Mouse (Mus musculus) hindbrain, embryonic 16.5 days (tissue): ENCODE data around the gene Trmt112. TPM values are rescaled to one million over a fixed set of nuclear protein-coding genes. Genes with fewer than 3 reads are reported as not detected.

Experiments used
- ATAC-seq: fragments of 200-750 bp; cut with Nextera tagmentation; 2 replicates; pipeline ENCODE4 v1.8.0; 2017; ENCODE audit warnings: moderate TSS enrichment, moderate library complexity
- H3K27ac ChIP-seq: fragments of 300-500 bp; sonication (generic); 2 replicates; pipeline ENCODE4 v1.5.1; 2014; ENCODE audit warnings: low read depth, mild to moderate bottlenecking, control low read depth, low read length, moderate library complexity
- H3K27me3 ChIP-seq: fragments of 300-500 bp; sonication (generic); replicated peaks from 2 replicates; pipeline ENCODE4 v1.6.1; 2014; ENCODE audit warnings: low read length; ENCODE audit not compliant: control insufficient read depth, insufficient read depth
- H3K36me3 ChIP-seq: fragments of 300-500 bp; sonication (generic); 2 replicates; pipeline ENCODE4 v1.6.1; 2014; ENCODE audit warnings: mild to moderate bottlenecking, low read length, moderate library complexity, mixed read lengths; ENCODE audit not compliant: control insufficient read depth, insufficient read depth
- H3K4me1 ChIP-seq: fragments of 300-500 bp; sonication (generic); 2 replicates; pipeline ENCODE4 v1.6.1; 2014; ENCODE audit warnings: low read depth, low read length; ENCODE audit not compliant: control insufficient read depth, insufficient read depth
- H3K4me2 ChIP-seq: fragments of 300-500 bp; sonication (generic); 2 replicates; pipeline ENCODE4 v1.6.1; 2014; ENCODE audit warnings: mild to moderate bottlenecking, low read length, control low read depth, moderate library complexity
- H3K4me3 ChIP-seq: fragments of 300-500 bp; sonication (generic); 2 replicates; pipeline ENCODE4 v1.5.1; 2014; ENCODE audit warnings: mild to moderate bottlenecking, low read length, control low read depth, moderate library complexity
- H3K9ac ChIP-seq: fragments of 300-500 bp; sonication (generic); 2 replicates; pipeline ENCODE4 v1.6.1; 2014; ENCODE audit warnings: low read depth, mild to moderate bottlenecking, control low read depth, low read length, moderate library complexity
- H3K9me3 ChIP-seq: fragments of 300-500 bp; sonication (generic); 2 replicates; pipeline ENCODE4 v1.6.1; 2014; ENCODE audit warnings: mild to moderate bottlenecking, low read length, moderate library complexity; ENCODE audit not compliant: control insufficient read depth
- WGBS: fragments of 180-500 bp; shearing (Covaris S2); extraction: QIAGEN DNeasy Blood & Tissue Kit; methylation state at CpG from one replicate; pipeline ENCODE4 v1.1.7; 2014; 5-methylcytosine and 5-hydroxymethylcytosine counted together
- polyA plus RNA-seq: library from polyadenylated mRNA; unstranded; fragments of >200 nt; fragmentation: Nextera tagmentation; extraction: Ambion mirVana; gene quantifications from 2 replicates; pipeline ENCODE4 v1.2.1, GENCODE M21; 2015

Trmt112 gene
- polyA plus RNA-seq, 1 experiment from 2014 or later, result 101 TPM

- no peak overlapping the region for H3K4me3 ChIP-seq
- H3K27ac ChIP-seq, result no peak overlapping the region
- H3K9me3 ChIP-seq, result no peaks in the 10 kb centered on the region
- peaks cover 14% of the 10 kb centered on the region for H3K4me1 ChIP-seq
- no peak overlapping the region for H3K4me2 ChIP-seq
- ATAC-seq, result no peak
- no peaks in the 10 kb centered on the region for H3K36me3 ChIP-seq
- 57% methylated on average over 1 of the region's 1 CpGs for WGBS
- H3K27me3 ChIP-seq, result peaks cover 53% of the 10 kb centered on the region
- H3K9ac ChIP-seq, result no peak overlapping the region
Observed at GRCm38 (mm10) chr19:6932018-6932417, 22.5 kb downstream of the Trmt112 start.

- H3K27ac ChIP-seq, result no peak overlapping the region
- H3K9me3 ChIP-seq, result no peaks in the 10 kb centered on the region
- peak overlapping the region; percentile 51 for H3K4me3 ChIP-seq
- no peak for ATAC-seq
- H3K9ac ChIP-seq, result peak overlapping the region; percentile 74
- H3K36me3 ChIP-seq, result no peaks in the 10 kb centered on the region
- WGBS, result 22% methylated on average over 4 of the region's 4 CpGs
- peaks cover 44% of the 10 kb centered on the region for H3K27me3 ChIP-seq
- peak overlapping the region; percentile 84 for H3K4me2 ChIP-seq
- H3K4me1 ChIP-seq, result peaks cover 14% of the 10 kb centered on the region
Observed at GRCm38 (mm10) chr19:6933102-6933435, 23.6 kb downstream of the Trmt112 start.

- H3K27me3 ChIP-seq, result peaks cover 42% of the 10 kb centered on the region
- WGBS, result 2% methylated on average over 58 of the region's 58 CpGs
- H3K9ac ChIP-seq, result peak overlapping the region; percentile 74
- ATAC-seq, result peak; percentile 69
- peaks cover 18% of the 10 kb centered on the region for H3K4me1 ChIP-seq
- H3K36me3 ChIP-seq, result no peaks in the 10 kb centered on the region
- no peaks in the 10 kb centered on the region for H3K9me3 ChIP-seq
- peak overlapping the region; percentile 51 for H3K4me3 ChIP-seq
- H3K4me2 ChIP-seq, result peak overlapping the region; percentile 84
- H3K27ac ChIP-seq, result peak overlapping the region; percentile 31; the same call in 1 of the 2 replicates
Observed at GRCm38 (mm10) chr19:6933436-6934194, 24.1 kb downstream of the Trmt112 start.

GRCm38 (mm10) chr19:6934195-6934977, 24.9 kb downstream of the Trmt112 start, which contains the start of gene Kcnk4:
Gene Kcnk4 (minus strand): TSS chr19:6934515.
- Histone ChIP-seq H3K9me3 (no peaks in the 10 kb centered on the region), H3K36me3 (no peaks in the 10 kb centered on the region), H3K4me3 (peak within 1 kb of the TSS; percentile 51), H3K4me2 (peak within 1 kb of the TSS; percentile 84), H3K27me3 (peaks cover 36% of the 10 kb centered on the region), H3K9ac (peak within 1 kb of the TSS; percentile 74), H3K4me1 (peaks cover 26% of the 10 kb centered on the region), H3K27ac (peak within 1 kb of the TSS; percentile 31; the same call in 1 of the 2 replicates)
- WGBS, result 8% methylated on average over 23 of the region's 23 CpGs
- ATAC-seq, result no peak; the same call in 1 of the 2 replicates

- Histone ChIP-seq H3K4me1 (peaks cover 40% of the 10 kb centered on the region), H3K27me3 (peaks cover 33% of the 10 kb centered on the region), H3K36me3 (no peaks in the 10 kb centered on the region), H3K9me3 (no peaks in the 10 kb centered on the region), H3K4me3 (no peak overlapping the region), H3K27ac (no peak overlapping the region), H3K9ac (no peak overlapping the region), H3K4me2 (no peak overlapping the region)
- 18% methylated on average over 3 of the region's 3 CpGs for WGBS
- no peak for ATAC-seq
Observed at GRCm38 (mm10) chr19:6936299-6936698, 26.8 kb downstream of the Trmt112 start.

- Histone ChIP-seq H3K4me2 (no peak overlapping the region), H3K4me3 (no peak overlapping the region), H3K4me1 (peaks cover 44% of the 10 kb centered on the region), H3K9ac (peak overlapping the region; percentile 18; the same call in 1 of the 2 replicates), H3K27me3 (peaks cover 19% of the 10 kb centered on the region), H3K27ac (no peak overlapping the region), H3K9me3 (no peaks in the 10 kb centered on the region), H3K36me3 (no peaks in the 10 kb centered on the region)
- WGBS, result 70% methylated on average over 16 of the region's 16 CpGs
- no peak for ATAC-seq
Observed at GRCm38 (mm10) chr19:6937541-6938465, 28.3 kb downstream of the Trmt112 start.

- Histone ChIP-seq H3K9me3 (no peaks in the 10 kb centered on the region), H3K4me2 (peak overlapping the region; percentile 76), H3K4me1 (peaks cover 38% of the 10 kb centered on the region), H3K27ac (no peak overlapping the region), H3K36me3 (no peaks in the 10 kb centered on the region), H3K9ac (peak overlapping the region; percentile 95), H3K4me3 (peak overlapping the region; percentile 86), H3K27me3 (peaks cover 11% of the 10 kb centered on the region)
- ATAC-seq, result no peak
- 88% methylated on average over 20 of the region's 20 CpGs for WGBS
Observed at GRCm38 (mm10) chr19:6939106-6940002, 29.9 kb downstream of the Trmt112 start.
